Mouse (Mus musculus): Measurements from ENCODE around the gene Tomm40l.

Gene Tomm40l

GRCm38 (mm10) chr1:171224857-171225256 is 2.5 kb upstream of the Tomm40l start, which contains the start of gene Apoa2:
Gene Apoa2 (plus strand): TSS chr1:171225054.
- DNase-seq: no peak

- no peak for DNase-seq
Measured at GRCm38 (mm10) chr1:171223796-171224195, 1.5 kb upstream of the Tomm40l start.

GRCm38 (mm10) chr1:171223168-171223567 is 854 bp upstream of the Tomm40l start:
- DNase-seq: no peak

GRCm38 (mm10) chr1:171221281-171222193 is 777 bp downstream of the Tomm40l start:
- peak in 1 of 2 experiments; percentile 20 for DNase-seq

DNA sequence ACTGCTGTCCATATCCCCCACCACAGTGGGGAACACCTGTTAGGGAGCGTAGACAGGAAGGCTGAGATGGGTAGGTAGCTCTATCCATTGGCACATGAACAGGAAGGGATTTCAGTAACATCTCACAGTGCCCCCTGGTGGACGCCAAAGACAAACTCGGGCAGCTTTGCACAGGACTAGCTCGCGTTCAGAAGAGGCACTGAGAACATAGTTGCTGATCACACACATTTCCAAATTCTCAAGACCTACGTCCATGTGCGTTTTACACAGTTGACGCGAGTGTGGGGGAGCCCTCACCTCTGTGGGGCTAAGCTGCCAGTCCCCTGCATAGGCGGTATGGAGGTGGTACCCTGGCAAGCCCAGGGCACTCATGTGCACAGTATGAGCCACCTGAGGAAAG is 1.4 kb downstream of the Tomm40l start:
- peak; percentile 89 to 90 for DNase-seq

GRCm38 (mm10) chr1:171216241-171216955 is 5.9 kb downstream of the Tomm40l start:
- DNase-seq: no peak

DNA sequence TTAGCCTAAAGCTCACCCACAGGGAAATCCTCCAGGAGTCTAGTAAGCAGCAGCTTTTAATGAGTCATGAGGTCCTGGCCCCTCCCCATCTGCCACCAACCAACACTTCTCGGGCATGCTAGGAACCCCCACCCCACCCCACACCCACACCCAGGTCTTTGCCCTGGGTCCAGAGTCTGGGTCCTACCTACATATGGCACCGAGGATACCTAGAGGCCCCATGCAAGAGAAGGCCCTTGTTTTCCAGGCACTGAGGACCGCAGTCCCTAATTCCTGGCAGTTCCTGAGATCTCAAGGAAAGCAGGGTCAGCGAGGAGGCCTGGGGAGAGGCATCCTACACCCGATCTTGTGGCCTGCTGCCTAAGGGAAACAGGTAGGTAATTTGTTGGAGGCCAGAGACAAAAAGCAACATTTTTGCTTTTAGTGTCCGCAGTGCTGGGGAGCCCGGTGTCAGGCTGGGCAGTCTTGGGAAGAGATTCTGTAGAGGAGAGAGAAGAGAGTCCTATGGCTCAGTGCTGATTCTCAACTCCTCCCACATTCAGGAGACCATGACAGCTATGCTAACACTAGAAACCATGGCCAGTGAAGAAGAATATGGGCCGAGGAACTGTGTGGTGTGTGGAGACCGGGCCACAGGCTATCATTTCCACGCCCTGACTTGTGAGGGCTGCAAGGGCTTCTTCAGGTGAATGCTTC is 8.4 kb downstream of the Tomm40l start, which contains the start of gene Nr1i3:
Nr1i3 (plus strand) TSS at position 170 of the 696 bp plus-strand sequence.
- no peak for DNase-seq

DNA sequence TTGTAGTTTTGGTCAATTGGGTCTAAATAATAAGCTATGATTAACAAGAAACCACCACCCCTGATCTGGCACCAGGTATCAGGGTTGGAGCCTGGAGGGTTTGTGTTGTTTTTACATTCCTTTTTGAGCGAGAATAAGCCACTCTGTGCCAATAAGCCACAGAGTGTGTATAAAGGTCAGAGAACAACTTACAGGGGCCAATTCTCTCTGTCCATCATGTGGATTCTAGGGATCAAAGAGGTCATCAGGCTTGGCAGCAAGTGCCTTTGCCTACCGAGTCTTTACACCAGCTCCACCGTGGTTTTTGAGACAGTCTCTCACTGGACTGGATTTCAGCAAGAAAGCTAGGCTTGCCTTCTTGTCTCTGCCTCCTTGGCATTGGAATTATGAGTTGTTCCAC is 9.5 kb downstream of the Tomm40l start:
- DNase-seq: no peak

DNA sequence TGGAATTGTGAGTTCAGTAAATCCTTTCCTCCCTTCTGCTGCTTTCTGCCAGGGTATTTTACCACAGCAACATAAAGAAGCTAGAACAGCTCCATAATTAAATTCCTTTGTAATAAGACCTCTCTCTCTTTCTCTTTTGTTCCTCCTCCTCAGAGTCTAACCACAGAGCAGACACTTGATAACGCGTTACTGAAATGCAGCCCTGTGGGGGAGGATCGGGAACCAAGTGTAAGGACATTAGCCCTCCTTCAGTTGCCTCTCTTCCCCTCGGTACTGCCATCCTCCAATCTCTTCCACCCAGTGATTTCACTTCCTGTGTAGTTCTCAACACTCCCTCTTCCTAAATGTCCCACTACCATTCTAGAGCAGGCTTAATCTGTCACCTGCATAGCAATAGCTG is 12.9 kb downstream of the Tomm40l start:
- no peak for DNase-seq

- DNase-seq: no peak
Measured at GRCm38 (mm10) chr1:171205704-171206493, 16.4 kb downstream of the Tomm40l start.

DNA sequence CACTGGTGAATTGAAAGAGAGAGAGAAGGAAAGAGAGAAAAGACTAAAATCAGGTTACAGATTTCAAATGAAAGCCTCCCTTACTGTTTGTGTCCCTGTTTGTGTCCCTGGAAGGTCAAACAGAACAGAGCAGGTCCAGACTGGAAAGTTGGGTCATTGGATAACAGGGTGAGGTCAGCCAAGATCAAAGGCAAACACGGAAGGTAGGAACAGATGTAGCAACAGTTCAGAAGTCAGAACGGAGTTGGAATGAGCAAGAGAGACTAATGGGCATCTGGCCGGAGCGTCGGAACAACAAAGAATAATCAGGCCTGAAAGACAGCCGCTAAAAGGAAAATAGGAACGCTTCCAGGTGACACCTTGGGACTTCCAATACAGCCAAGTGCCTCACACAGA is 18.1 kb downstream of the Tomm40l start:
- DNase-seq: no peak

- no peak for DNase-seq
Measured at GRCm38 (mm10) chr1:171203471-171204248, 18.7 kb downstream of the Tomm40l start.

- no peak for DNase-seq
Measured at GRCm38 (mm10) chr1:171200769-171201168, 21.5 kb downstream of the Tomm40l start.

DNA sequence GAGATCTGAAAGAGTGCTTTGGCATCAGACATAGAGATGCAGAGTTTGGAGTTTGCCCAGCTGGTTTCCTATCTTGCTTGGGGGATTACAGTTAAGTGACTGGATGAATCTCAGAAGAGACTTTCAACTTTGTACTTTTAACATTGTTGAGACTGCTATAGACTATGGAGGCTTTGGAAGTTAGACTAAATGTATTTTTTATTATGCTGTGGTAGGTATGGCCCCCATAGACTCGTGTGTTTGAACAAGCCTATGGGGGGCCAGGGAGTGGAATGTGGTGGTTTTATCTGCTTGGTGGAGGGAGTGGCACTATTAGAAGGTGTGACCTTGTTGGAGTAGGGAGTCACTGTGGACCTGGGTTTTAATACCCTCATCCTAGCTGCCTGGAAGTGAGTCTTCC is 22.8 kb downstream of the Tomm40l start:
- no peak for DNase-seq

DNA sequence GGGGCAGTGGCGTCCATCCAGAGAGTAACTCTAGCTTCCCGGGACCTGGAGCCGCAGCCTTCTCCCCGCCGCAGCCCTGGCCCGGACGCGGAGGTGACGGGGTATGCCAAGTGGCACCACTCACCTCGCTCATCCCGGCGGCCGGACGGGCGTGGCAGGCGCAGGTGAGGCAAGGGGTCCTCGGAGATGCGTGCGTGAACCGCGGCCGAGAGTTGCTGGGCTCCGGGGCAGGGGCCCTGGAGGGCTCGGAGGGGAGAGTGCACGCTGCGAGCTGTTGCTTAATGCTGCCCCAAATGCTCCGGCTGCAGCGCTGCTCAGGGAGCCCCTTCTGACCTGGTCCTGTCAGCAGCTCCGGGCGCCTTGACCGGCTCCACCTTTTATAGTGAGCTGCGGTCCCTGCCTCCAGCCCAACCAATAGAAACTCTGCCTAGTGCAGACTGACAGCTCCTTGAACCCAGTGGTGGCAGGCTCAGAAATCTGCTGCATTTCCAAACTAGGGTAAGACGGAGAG is 26.4 kb downstream of the Tomm40l start, which contains the start of gene Pcp4l1:
Pcp4l1 (minus strand) TSS at position 382 of the 511 bp plus-strand sequence.
- DNase-seq: peak; percentile 54 to 58

DNA sequence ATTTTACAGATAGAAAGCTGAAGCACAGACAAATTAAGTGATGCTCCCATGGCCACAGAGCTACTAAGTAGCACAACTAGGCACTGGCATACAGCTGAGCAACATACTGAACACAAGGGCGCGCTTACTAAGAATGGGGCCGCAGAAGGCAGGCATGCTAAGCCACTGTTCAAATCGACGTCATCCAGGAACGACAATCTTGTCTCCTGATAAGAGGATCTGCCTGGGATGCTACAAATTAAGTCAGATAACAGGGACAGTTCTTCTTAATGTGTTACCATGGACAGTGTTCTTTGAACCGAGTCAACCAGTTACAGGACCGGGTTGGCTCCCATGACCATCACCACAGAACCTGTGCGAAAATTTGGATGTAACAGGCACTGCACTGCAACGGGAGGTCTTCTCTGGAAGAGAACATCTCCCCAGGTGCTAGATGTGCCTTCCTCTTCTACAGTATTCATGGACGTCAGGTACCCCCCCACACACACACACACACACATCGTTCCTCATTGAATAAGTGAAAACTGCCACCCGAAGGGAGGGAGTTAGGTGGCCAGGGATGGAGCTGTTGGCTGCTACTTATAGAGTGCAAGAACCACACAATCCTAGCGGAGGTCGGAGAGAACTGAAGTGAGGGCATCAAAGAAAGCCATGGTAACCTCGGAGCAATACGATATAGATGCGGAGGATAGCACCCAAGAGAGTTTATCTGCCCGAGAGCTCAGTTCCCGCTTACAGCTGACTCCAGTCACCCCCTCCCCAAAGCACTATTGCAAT is 27.1 kb downstream of the Tomm40l start:
- DNase-seq: no peak

DNA sequence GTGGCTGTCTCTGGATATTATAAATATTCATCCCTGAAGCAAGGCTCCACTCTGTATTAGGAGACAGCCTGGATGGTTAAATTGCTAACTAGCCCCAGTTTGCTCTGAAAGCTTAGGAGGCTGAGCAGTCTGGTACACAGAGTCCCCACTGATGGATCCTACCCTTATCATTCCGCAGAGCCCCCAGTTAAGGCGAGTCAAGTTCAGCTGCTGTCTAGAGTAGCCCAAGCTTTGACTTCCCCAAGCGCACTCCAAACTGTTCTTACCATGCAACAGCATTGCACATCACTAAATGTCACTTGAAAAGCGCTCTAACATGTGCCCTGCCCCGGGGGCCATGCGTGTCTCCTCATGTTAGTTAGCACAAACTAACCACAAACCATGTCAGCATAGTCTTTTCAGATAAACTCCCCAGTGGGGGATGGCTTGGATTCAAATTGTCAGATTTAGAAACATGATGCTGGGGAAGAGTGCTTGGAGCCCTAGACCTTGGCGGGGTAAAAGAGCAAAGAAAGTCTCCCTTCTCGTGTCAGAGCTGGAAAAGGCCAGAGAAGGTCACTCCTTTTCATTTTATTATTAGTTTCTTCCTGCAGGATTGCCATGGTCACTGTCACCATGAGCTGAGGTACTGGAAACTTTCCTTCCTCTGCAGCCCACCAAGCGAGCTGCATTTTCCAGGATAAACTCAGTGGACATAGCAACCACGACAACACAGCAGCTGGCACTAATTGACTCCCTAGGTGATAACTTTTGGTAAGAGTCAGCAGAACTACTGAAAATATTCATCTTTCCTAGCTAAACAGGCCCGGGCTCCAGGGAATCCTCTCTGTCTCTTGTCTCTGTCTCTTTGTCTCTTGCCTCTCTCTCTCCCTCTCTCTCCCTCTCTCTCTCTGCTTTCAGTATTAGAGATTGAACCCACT is 28.1 kb downstream of the Tomm40l start:
- no peak for DNase-seq

DNA sequence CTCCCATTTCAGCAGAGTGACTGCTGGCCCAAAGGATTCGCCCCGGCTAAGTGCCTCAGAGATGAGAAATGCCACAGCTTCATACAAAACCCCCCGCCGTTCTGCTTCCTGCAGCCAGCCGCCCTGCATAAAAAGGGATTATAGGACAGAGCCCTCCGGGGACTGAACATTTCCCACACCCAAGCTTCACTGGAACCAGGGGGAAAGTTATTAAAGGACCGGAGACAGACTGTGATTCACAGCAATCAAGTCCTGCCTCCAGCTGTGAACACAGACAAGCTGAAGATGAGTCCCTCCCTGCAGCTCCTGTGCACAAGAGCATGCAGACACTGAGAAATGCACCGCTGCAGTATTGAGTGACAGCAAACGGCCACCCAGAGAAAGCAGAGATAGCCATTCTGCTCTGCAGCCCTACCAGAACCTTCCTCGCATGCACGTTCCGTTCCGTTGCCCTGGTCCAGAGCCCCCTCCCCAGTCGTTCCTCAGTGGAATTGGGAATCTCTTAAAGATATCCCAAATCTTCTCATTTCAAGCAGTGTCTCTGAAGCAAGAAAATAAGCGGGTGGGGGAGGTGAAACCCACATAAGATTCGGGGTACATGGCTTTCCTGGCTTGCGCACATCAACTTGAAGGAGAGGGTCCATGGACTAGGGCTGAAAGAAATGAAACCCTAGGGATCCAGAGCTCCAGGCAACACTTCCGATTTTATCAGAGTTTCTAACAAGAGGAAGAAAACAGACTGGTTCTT is 29.0 kb downstream of the Tomm40l start:
- no peak for DNase-seq

Data from cerebellum, postnatal 36 days (tissue).